Mouse (Mus musculus): Measurements from ENCODE around the gene Stat3.
A peak's percentile ranks its signal among the peaks of the same experiment; 100 is the strongest.

Gene Stat3

GRCm38 (mm10) chr11:100886188-100886740 lies 53.1 kb downstream of the Stat3 start:
- DNase-seq = no peak

GRCm38 (mm10) chr11:100885472-100885871 lies 53.9 kb downstream of the Stat3 start:
- no peak for DNase-seq

- DNase-seq = no peak
Measured at GRCm38 (mm10) chr11:100883640-100884039, 55.7 kb downstream of the Stat3 start.

- no peak for DNase-seq
Measured at GRCm38 (mm10) chr11:100879321-100880078, 59.8 kb downstream of the Stat3 start.

GRCm38 (mm10) chr11:100875761-100876160 lies 63.6 kb downstream of the Stat3 start:
- DNase-seq = no peak

- no peak for DNase-seq
Measured at GRCm38 (mm10) chr11:100870968-100871350, 68.4 kb downstream of the Stat3 start.

GRCm38 (mm10) chr11:100870256-100870967 lies 68.9 kb downstream of the Stat3 start:
- no peak for DNase-seq

- DNase-seq = no peak
Measured at GRCm38 (mm10) chr11:100865618-100866017, 73.7 kb downstream of the Stat3 start.

GRCm38 (mm10) chr11:100863141-100863540 lies 76.2 kb downstream of the Stat3 start:
- no peak for DNase-seq

GRCm38 (mm10) chr11:100861836-100862235 lies 77.5 kb downstream of the Stat3 start:
- DNase-seq = no peak

GRCm38 (mm10) chr11:100861335-100861734 lies 78.0 kb downstream of the Stat3 start:
- DNase-seq = no peak

- peak; percentile 45 for DNase-seq
Measured at GRCm38 (mm10) chr11:100860198-100861048, 78.9 kb downstream of the Stat3 start.

- no peak for DNase-seq
Measured at GRCm38 (mm10) chr11:100859579-100860075, 79.7 kb downstream of the Stat3 start.

GRCm38 (mm10) chr11:100858935-100859578 lies 80.3 kb downstream of the Stat3 start, which contains the start of gene Stat5a:
Gene Stat5a (plus strand): TSS chr11:100859351.
- no peak for DNase-seq

- no peak for DNase-seq
Measured at GRCm38 (mm10) chr11:100857960-100858359, 81.4 kb downstream of the Stat3 start.

GRCm38 (mm10) chr11:100855178-100855577 lies 84.2 kb downstream of the Stat3 start:
- DNase-seq = no peak

- DNase-seq = no peak
Measured at GRCm38 (mm10) chr11:100854268-100854667, 85.1 kb downstream of the Stat3 start.

GRCm38 (mm10) chr11:100853018-100853417 lies 86.3 kb downstream of the Stat3 start:
- DNase-seq = no peak

GRCm38 (mm10) chr11:100852088-100852487 lies 87.3 kb downstream of the Stat3 start:
- DNase-seq = no peak

- DNase-seq = peak; percentile 47
Measured at GRCm38 (mm10) chr11:100850778-100851528, 88.4 kb downstream of the Stat3 start.

- DNase-seq = peak; percentile 73
Measured at GRCm38 (mm10) chr11:100850038-100850777, 89.1 kb downstream of the Stat3 start, which contains the start of gene Stat5b. Gene Stat5b (minus strand): TSS chr11:100850724.

Measured in cerebellum, adult 8-10 months (tissue).